Mouse (Mus musculus): Measurements from ENCODE around the gene Hoxb13. TPM values are rescaled to one million over a fixed set of nuclear protein-coding genes. Genes with fewer than 3 reads are reported as not detected.

Hoxb13 gene
- polyA plus RNA-seq, 1 experiment from 2014 or later: not detected

- Histone ChIP-seq H3K36me3 (no peaks in the 10 kb centered on the region), H3K9ac (no peak overlapping the region), H3K27me3 (peaks cover 96% of the 10 kb centered on the region), H3K4me3 (no peak overlapping the region), H3K27ac (no peak overlapping the region), H3K4me2 (no peak overlapping the region), H3K4me1 (no peaks in the 10 kb centered on the region; the same call in 1 of the 2 replicates), H3K9me3 (no peaks in the 10 kb centered on the region)
- ATAC-seq (ENCODE audit: insufficient number of reproducible peaks, low FRiP score, low TSS enrichment, low read depth): no peak
- WGBS: 1% methylated on average over 17 of the region's 17 CpGs
Measured at GRCm38 (mm10) chr11:96175511-96175910, 18.6 kb upstream of the Hoxb13 start.

DNA sequence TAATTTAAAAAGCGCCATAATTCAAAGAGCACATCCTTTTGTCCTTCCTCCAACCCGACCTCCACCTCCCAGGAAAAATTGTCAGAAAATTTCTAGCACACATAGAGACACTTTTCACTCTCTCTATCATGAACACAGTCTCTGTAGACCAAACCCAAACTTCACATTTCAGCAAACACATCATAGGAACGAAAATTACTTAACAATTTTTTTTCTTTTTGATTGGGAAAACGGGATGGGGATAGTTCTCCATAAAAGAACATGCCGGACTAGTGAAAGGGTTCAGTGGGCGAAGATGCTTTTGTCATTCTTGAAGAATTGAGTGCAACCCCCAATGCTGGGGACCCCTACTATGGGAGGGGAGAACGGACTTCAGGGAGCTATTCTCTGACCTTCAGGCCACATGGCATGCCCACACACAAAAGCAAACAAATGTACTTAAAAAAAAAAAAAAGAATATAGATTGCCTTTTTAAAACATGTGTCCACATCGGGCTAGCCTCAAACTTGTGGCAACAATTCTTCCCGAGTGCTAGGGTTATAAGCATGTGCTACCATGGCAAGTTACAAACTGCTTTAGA lies 18.1 kb upstream of the Hoxb13 start:
- Histone ChIP-seq H3K9me3 (no peaks in the 10 kb centered on the region), H3K27ac (no peak overlapping the region), H3K36me3 (no peaks in the 10 kb centered on the region), H3K27me3 (peaks cover 96% of the 10 kb centered on the region), H3K4me3 (no peak overlapping the region), H3K4me2 (no peak overlapping the region), H3K4me1 (no peaks in the 10 kb centered on the region; the same call in 1 of the 2 replicates), H3K9ac (no peak overlapping the region)
- ATAC-seq (ENCODE audit: insufficient number of reproducible peaks, low FRiP score, low TSS enrichment, low read depth): no peak
- 3% methylated on average over 9 of the region's 9 CpGs for WGBS

- H3K4me2 ChIP-seq: no peak overlapping the region
- no peak for ATAC-seq (ENCODE audit: insufficient number of reproducible peaks, low FRiP score, low TSS enrichment, low read depth)
- WGBS: 1% methylated on average over 10 of the region's 10 CpGs
Measured at GRCm38 (mm10) chr11:96176841-96177240, 17.3 kb upstream of the Hoxb13 start.

GRCm38 (mm10) chr11:96177546-96178174 lies 16.5 kb upstream of the Hoxb13 start:
- Histone ChIP-seq H3K4me3 (no peak overlapping the region), H3K4me1 (no peaks in the 10 kb centered on the region; the same call in 1 of the 2 replicates), H3K4me2 (no peak overlapping the region), H3K36me3 (no peaks in the 10 kb centered on the region), H3K27me3 (peaks cover 96% of the 10 kb centered on the region), H3K9me3 (no peaks in the 10 kb centered on the region), H3K9ac (no peak overlapping the region), H3K27ac (no peak overlapping the region)
- no peak for ATAC-seq (ENCODE audit: insufficient number of reproducible peaks, low FRiP score, low TSS enrichment, low read depth)
- WGBS: 1% methylated on average over 27 of the region's 27 CpGs

More at GRCm38 (mm10) chr11:96176841-96177240, 17.3 kb upstream of the Hoxb13 start:
- peaks cover 96% of the 10 kb centered on the region for H3K27me3 ChIP-seq
- no peak overlapping the region for H3K4me3 ChIP-seq
- no peaks in the 10 kb centered on the region for H3K36me3 ChIP-seq
- H3K27ac ChIP-seq: no peak overlapping the region
- no peaks in the 10 kb centered on the region; the same call in 1 of the 2 replicates for H3K4me1 ChIP-seq
- no peak overlapping the region for H3K9ac ChIP-seq
- no peaks in the 10 kb centered on the region for H3K9me3 ChIP-seq

DNA sequence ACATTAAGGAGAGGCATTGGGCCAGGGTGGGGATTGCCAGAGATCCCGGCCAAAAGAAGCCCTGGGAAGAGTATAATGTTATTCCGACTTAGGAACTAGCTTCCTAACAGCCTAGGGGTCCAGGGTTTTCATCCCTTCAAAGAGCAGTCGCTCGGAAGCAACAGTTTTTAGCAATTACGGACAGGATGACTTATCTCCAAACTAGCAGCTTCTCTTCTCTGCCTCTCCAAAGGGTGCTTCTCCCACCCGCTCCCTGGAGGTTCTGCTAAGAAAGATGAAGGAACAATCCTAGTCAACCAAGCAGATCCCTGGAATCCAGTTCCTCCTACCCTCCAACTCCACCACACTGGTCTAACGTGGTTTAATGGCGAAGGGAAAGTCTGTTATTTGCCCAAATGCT lies 15.8 kb upstream of the Hoxb13 start:
- Histone ChIP-seq H3K4me2 (no peak overlapping the region), H3K9me3 (0 out of 2 replicates have a peak, but pooled peaks cover 3% of the 10 kb centered on the region), H3K27me3 (peaks cover 96% of the 10 kb centered on the region), H3K4me3 (no peak overlapping the region), H3K36me3 (no peaks in the 10 kb centered on the region), H3K27ac (no peak overlapping the region), H3K9ac (no peak overlapping the region), H3K4me1 (no peaks in the 10 kb centered on the region; the same call in 1 of the 2 replicates)
- no peak for ATAC-seq (ENCODE audit: insufficient number of reproducible peaks, low FRiP score, low TSS enrichment, low read depth)
- WGBS: 2% methylated on average over 8 of the region's 8 CpGs

GRCm38 (mm10) chr11:96178911-96179503 lies 15.1 kb upstream of the Hoxb13 start:
- Histone ChIP-seq H3K4me1 (no peaks in the 10 kb centered on the region; the same call in 1 of the 2 replicates), H3K27ac (no peak overlapping the region), H3K27me3 (peaks cover 96% of the 10 kb centered on the region), H3K4me2 (no peak overlapping the region), H3K4me3 (no peak overlapping the region), H3K9ac (no peak overlapping the region), H3K36me3 (no peaks in the 10 kb centered on the region), H3K9me3 (0 out of 2 replicates have a peak, but pooled peaks cover 3% of the 10 kb centered on the region)
- WGBS: 0% methylated on average over 6 of the region's 6 CpGs
- ATAC-seq (ENCODE audit: insufficient number of reproducible peaks, low FRiP score, low TSS enrichment, low read depth): no peak

DNA sequence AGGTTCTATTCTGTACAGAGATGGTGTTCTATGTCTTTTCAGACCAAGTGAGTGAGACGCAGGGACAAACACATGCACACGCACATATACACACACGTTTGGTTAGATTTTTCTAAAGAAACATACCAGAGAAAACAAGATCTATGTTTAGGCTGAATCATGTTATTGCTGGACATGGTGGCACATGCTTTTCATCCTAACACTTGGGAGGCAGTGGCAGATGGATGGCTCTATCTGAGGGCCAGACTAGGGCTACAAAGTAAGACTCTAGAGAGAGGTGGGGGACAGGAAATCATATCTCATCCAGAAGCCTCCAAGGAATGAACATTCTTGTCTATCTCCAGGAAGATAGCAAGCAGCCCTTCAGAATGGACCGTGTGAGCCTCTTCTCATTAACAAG lies 13.1 kb upstream of the Hoxb13 start:
- Histone ChIP-seq H3K4me2 (no peak overlapping the region), H3K9ac (no peak overlapping the region), H3K9me3 (0 out of 2 replicates have a peak, but pooled peaks cover 3% of the 10 kb centered on the region), H3K36me3 (no peaks in the 10 kb centered on the region), H3K4me1 (no peaks in the 10 kb centered on the region; the same call in 1 of the 2 replicates), H3K27ac (no peak overlapping the region), H3K4me3 (no peak overlapping the region), H3K27me3 (peaks cover 94% of the 10 kb centered on the region)
- ATAC-seq (ENCODE audit: insufficient number of reproducible peaks, low FRiP score, low TSS enrichment, low read depth): no peak
- whole genome bisulfite sequencing: 22% methylated on average over 4 of the region's 4 CpGs

DNA sequence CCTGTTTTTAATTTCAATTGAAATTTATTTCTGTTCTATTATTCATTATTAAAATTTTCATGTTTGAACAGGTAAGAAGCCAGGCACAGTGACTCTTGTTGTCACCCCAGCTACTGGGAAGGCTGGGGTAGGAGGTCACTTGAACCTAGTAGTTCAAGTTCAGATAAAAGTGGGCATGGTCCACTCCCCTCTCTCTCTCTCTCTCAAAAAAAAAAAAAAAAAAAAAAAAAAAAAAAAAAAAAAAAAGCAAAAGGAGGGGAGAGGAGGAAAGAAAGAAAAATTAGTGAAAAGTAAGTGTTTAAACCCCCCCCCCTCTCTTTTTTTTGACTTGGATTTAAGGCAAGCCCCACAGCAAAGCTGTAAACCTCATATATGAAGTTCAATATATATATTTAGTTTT lies 9.9 kb upstream of the Hoxb13 start:
- 0 out of 2 replicates have a peak, but pooled peaks cover 3% of the 10 kb centered on the region for H3K9me3 ChIP-seq
- no peak overlapping the region for H3K4me2 ChIP-seq
- H3K4me1 ChIP-seq: no peaks in the 10 kb centered on the region
- ATAC-seq (ENCODE audit: insufficient number of reproducible peaks, low FRiP score, low TSS enrichment, low read depth): no peak
- no peaks in the 10 kb centered on the region for H3K36me3 ChIP-seq
- H3K4me3 ChIP-seq: no peak overlapping the region
- no peak overlapping the region for H3K27ac ChIP-seq
- no peak overlapping the region for H3K9ac ChIP-seq
- H3K27me3 ChIP-seq: peaks cover 96% of the 10 kb centered on the region

GRCm38 (mm10) chr11:96187321-96187720 lies 6.8 kb upstream of the Hoxb13 start:
- Histone ChIP-seq H3K27me3 (peaks cover 97% of the 10 kb centered on the region), H3K4me1 (no peaks in the 10 kb centered on the region), H3K4me3 (no peak overlapping the region), H3K36me3 (no peaks in the 10 kb centered on the region), H3K9ac (no peak overlapping the region), H3K4me2 (no peak overlapping the region), H3K27ac (no peak overlapping the region), H3K9me3 (0 out of 2 replicates have a peak, but pooled peaks cover 3% of the 10 kb centered on the region)
- ATAC-seq (ENCODE audit: insufficient number of reproducible peaks, low FRiP score, low TSS enrichment, low read depth): no peak
- 20% methylated on average over 4 of the region's 4 CpGs for WGBS

DNA sequence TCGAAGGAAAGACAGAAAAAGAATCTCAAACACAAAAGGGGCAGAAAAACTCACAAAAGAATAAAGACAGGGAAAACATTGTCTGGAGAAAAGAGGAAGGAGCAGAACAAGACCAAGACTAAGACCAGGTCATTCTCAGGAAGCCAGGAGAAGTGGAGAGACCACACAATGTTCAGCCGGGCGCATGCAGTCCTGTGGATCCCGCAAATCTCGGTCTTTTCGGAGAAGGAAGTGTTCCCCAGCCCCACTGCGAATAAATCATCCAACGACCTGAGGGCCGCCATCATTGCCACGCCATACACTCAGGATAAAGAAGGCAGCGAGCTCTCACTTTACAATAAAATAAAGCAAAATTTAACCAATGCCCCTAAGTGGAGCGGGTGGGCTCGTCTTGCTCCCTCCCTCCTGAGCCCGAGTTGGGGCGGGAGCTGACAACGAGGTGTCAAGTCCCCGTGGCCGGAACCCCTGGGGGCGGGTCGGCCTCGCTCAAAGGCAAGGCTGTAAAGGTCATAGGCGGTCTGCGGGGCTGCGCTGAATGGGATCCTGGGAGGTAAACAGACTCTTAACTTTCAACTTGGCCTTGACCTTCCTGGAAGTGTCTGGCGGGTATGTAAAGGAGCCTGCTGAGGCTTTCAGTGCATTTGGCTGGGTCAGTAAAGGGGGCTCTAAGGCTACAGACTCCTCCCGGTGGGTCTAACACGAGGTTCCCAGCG lies 4.2 kb upstream of the Hoxb13 start:
- Histone ChIP-seq H3K9me3 (no peaks in the 10 kb centered on the region), H3K4me2 (no peak overlapping the region), H3K27ac (no peak overlapping the region), H3K4me3 (no peak overlapping the region), H3K36me3 (no peaks in the 10 kb centered on the region), H3K9ac (no peak overlapping the region), H3K27me3 (peaks cover 99% of the 10 kb centered on the region), H3K4me1 (peaks cover 12% of the 10 kb centered on the region)
- no peak for ATAC-seq (ENCODE audit: insufficient number of reproducible peaks, low FRiP score, low TSS enrichment, low read depth)
- WGBS: under 1% methylated on average over 28 of the region's 28 CpGs

- Histone ChIP-seq H3K4me1 (peaks cover 12% of the 10 kb centered on the region), H3K36me3 (no peaks in the 10 kb centered on the region), H3K4me2 (no peak overlapping the region), H3K27me3 (peaks cover 99% of the 10 kb centered on the region), H3K9ac (no peak overlapping the region), H3K27ac (no peak overlapping the region), H3K4me3 (no peak overlapping the region), H3K9me3 (no peaks in the 10 kb centered on the region)
- 3% methylated on average over 5 of the region's 5 CpGs for WGBS
- ATAC-seq (ENCODE audit: insufficient number of reproducible peaks, low FRiP score, low TSS enrichment, low read depth): no peak
Measured at GRCm38 (mm10) chr11:96191132-96191531, 3.0 kb upstream of the Hoxb13 start.

DNA sequence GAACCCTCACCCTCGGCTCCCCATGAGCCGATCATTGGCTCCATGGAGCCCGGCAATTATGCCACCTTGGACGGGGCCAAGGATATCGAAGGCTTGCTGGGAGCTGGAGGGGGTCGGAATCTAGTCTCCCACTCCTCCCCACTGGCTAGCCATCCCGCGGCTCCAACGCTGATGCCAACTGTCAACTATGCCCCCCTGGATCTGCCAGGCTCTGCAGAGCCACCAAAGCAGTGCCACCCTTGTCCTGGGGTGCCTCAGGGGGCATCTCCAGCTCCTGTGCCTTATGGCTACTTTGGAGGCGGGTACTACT lies 240 bp downstream of the Hoxb13 start:
- under 1% methylated on average over 10 of the region's 10 CpGs for whole genome bisulfite sequencing
- Histone ChIP-seq H3K4me3 (peak overlapping the region; percentile 29), H3K4me1 (peaks cover 12% of the 10 kb centered on the region), H3K27me3 (peaks cover 99% of the 10 kb centered on the region), H3K27ac (no peak overlapping the region), H3K9me3 (no peaks in the 10 kb centered on the region), H3K9ac (no peak overlapping the region; the same call in 1 of the 2 replicates), H3K36me3 (no peaks in the 10 kb centered on the region), H3K4me2 (peak overlapping the region; percentile 40)
- ATAC-seq (ENCODE audit: insufficient number of reproducible peaks, low FRiP score, low TSS enrichment, low read depth): no peak
